Mouse (Mus musculus) bone marrow macrophage, adult 2 months (primary cell): ENCODE data around the gene Sspo.

Experiments used
- CTCF ChIP-seq: IDR thresholded peaks from 2 replicates; pipeline ENCODE4 v1.5.1; 2012; ENCODE audit warnings: low read depth, mild to moderate bottlenecking, low read length, moderate library complexity
- POLR2A ChIP-seq: IDR thresholded peaks from 2 replicates; pipeline ENCODE4 v1.6.1; 2012; ENCODE audit warnings: mild to moderate bottlenecking, low read depth, low read length, borderline replicate concordance

DNA sequence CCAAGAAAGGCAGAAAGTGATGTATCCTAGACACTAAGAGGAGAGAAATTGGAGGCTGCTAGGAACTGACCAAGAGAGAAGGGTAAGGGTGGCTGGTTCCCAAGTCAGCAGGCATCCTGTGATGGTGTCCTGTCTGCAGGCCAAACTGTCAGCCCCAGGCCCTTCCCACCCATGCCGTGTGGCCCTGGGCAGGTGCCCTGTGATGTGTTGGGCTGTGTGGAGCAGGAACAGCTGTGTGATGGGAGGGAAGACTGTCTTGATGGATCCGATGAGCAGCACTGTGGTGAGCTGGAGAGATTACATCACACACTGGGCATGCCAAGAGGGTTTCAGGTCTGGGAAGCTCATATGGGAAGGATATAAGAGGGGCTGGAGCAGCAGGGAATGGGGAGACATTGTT, 22.7 kb downstream of the Sspo start:
- no peak for TF ChIP-seq CTCF
- no peak for TF ChIP-seq POLR2A
